Mouse (Mus musculus): ENCODE results near the gene Pwp1.

- TF ChIP-seq ZC3H11A (IDR thresholded peaks at IDR 0.05; ENCODE audit: low read depth, low read length) (no peak), POLR2AphosphoS5 (IDR thresholded peaks at IDR 0.05; ENCODE audit: borderline replicate concordance, low read depth, low read length) (no peak), POLR2A (IDR thresholded peaks at IDR 0.05; ENCODE audit: control insufficient read depth in 1 of 2, insufficient read depth in 1 of 2, low read depth in 1 of 2, low read length in 2 of 2, poor library complexity in 1 of 2) (no peak), MAFK (IDR thresholded peaks at IDR 0.05; ENCODE audit: borderline replicate concordance, low read depth, low read length) (no peak), USF1 (IDR thresholded peaks at IDR 0.05; ENCODE audit: low read depth, low read length) (no peak), POLR2AphosphoS2 (IDR thresholded peaks at IDR 0.05; ENCODE audit: low read length) (no peak), CTCF (IDR thresholded peaks at IDR 0.05 in 2 of 3, conservative IDR thresholded peaks at IDR 0.05 in 1 of 3; ENCODE audit: control insufficient read depth in 1 of 3, insufficient read depth in 1 of 3, low read depth in 2 of 3, low read length in 3 of 3, poor library complexity in 1 of 3, severe bottlenecking in 1 of 3) (no peak), HCFC1 (IDR thresholded peaks at IDR 0.05; ENCODE audit: low read depth, low read length) (no peak), GATA1 (IDR thresholded peaks at IDR 0.05; ENCODE audit: low read depth, low read length) (no peak), MXI1 (IDR thresholded peaks at IDR 0.05; ENCODE audit: low read depth, low read length) (no peak)
These were observed 99.4 kb downstream of the Pwp1 start for GRCm38 (mm10) chr10:85928499-85929207.

Data from MEL (cell line).